Mouse (Mus musculus) brain, embryonic 14.5 days (tissue): ENCODE results near the gene Kcnk16.

Source experiments
- CTCF ChIP-seq: fragments of 200-500 bp; IDR thresholded peaks from 2 replicates; pipeline ENCODE4 v1.5.1; 2012; ENCODE audit warnings: inconsistent platforms, mild to moderate bottlenecking, moderate library complexity, borderline replicate concordance; ENCODE audit not compliant: insufficient read depth, insufficient read length; ENCODE audit errors: extremely low read depth
- POLR2A ChIP-seq: fragments of 200-500 bp; IDR thresholded peaks from 2 replicates; pipeline ENCODE4 v1.6.1; 2012; ENCODE audit warnings: mild to moderate bottlenecking, inconsistent platforms, borderline replicate concordance; ENCODE audit not compliant: poor library complexity, insufficient read depth, insufficient read length, severe bottlenecking; ENCODE audit errors: extremely low read depth

DNA sequence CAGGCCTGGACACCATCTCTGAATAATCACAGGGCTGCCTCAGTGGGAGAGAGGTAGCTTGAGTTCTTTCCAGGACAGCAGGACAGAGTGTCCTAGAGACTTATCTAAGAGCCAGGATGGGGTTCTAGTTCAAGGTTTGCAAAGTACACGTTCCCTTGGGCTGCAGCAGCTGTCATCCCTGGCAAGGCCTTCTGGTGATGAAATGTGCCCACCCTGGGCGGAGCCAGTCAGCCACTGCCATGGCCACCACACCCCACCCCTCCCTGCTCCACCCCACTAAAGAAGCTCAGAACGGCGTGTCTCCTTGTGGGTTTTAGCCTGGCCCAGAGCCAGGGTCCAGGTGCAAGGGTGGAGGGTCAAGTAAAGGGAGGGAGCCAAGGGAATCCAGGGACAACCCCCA, 40.7 kb downstream of the Kcnk16 start:
- TF ChIP-seq POLR2A, result no peak
- no peak for TF ChIP-seq CTCF
